Mouse (Mus musculus) C2C12 (cell line): ENCODE measurements around the gene Nmur2. TPM values are rescaled to one million over a fixed set of nuclear protein-coding genes. Genes with fewer than 3 reads are reported as not detected.

ENCODE experiments used
- H3K27me3 ChIP-seq: one replicate; pipeline ENCODE4 v1.6.1; 2011; ENCODE audit not compliant: control insufficient read depth, insufficient read depth, insufficient read length
- H3K36me3 ChIP-seq: one replicate; pipeline ENCODE4 v1.6.1; 2011; ENCODE audit not compliant: control insufficient read depth, insufficient read depth
- H3K4me3 ChIP-seq: one replicate; pipeline ENCODE4 v1.5.1; 2011; ENCODE audit warnings: mild to moderate bottlenecking, control low read depth; ENCODE audit not compliant: poor library complexity, insufficient read depth, severe bottlenecking
- H3K79me2 ChIP-seq: one replicate; pipeline ENCODE4 v1.6.1; 2011; ENCODE audit not compliant: control insufficient read depth, insufficient read depth
- H3K79me3 ChIP-seq: one replicate; pipeline ENCODE4 v1.6.1; 2011; ENCODE audit warnings: low read depth, control low read depth
- H3ac ChIP-seq: one replicate; pipeline ENCODE3; 2011; ENCODE audit warnings: low read depth; ENCODE audit not compliant: control insufficient read depth, insufficient read length
- CEBPB ChIP-seq: IDR thresholded peaks from one replicate; pipeline ENCODE4 v1.6.1; 2011; ENCODE audit warnings: low read depth, mild to moderate bottlenecking, control low read depth, moderate library complexity
- CTCF ChIP-seq: IDR thresholded peaks from one replicate; pipeline ENCODE4 v1.5.1; 2011; ENCODE audit not compliant: control insufficient read depth, insufficient read depth, insufficient read length
- FOSL1 ChIP-seq: IDR thresholded peaks from one replicate; pipeline ENCODE4 v1.8.0; 2011; ENCODE audit warnings: mild to moderate bottlenecking, low read length; ENCODE audit not compliant: poor library complexity, insufficient read depth, severe bottlenecking
- MAX ChIP-seq: IDR thresholded peaks from one replicate; pipeline ENCODE4 v1.6.1; 2011; ENCODE audit warnings: mild to moderate bottlenecking, control low read depth
- MYOD1 ChIP-seq: IDR thresholded peaks from one replicate; pipeline ENCODE4 v1.6.1; 2011; ENCODE audit warnings: low read depth; ENCODE audit not compliant: control insufficient read depth, insufficient read length
- MYOG ChIP-seq: IDR thresholded peaks from one replicate; pipeline ENCODE4 v1.6.1; 2011; ENCODE audit not compliant: control insufficient read depth, insufficient read length; ENCODE audit errors: extremely low read depth
- USF1 ChIP-seq: IDR thresholded peaks from one replicate; pipeline ENCODE4 v1.6.1; 2011; ENCODE audit warnings: low read depth, mild to moderate bottlenecking, control low read depth, moderate library complexity
- long read RNA-seq, 2 experiments: library from polyadenylated mRNA; unstranded; transcript quantifications; one replicate each; pipeline ENCODE4 v2.0.0; 2019 to 2020
- polyA plus RNA-seq: library from polyadenylated mRNA; unstranded; fragments of >200 nt; fragmentation: generic; extraction: Trizol; gene quantifications from one replicate; pipeline ENCODE4 v1.2.1, GENCODE M21; 2012; ENCODE audit warnings: missing spikeins

Nmur2 gene
- polyA plus RNA-seq: not detected
- long read RNA-seq, experiment 1: 0 reads
- long read RNA-seq, experiment 2: 0 reads

DNA sequence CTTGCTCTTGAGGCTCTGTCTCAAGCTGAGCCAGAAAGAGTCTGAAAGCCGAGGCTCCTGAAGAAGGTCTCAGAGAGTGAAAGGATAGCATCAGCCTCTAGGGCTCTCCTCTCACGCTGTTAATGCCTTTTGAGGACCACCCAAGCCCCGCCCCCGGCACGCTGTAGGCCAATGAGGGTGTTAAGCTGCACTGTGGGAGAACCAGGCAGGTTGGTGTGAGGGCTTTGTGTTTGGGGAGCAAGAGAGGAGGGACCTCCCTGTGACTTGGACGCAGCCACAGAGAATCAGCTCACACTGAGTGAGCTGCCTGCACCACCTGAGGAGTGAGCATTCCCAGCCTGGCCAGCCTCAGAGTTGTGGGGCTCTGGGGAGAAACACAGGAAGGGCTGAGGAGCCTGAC is at the start of gene Nmur2:
TSS of gene Nmur2 (minus strand) at position 94 of the 400 bp plus-strand sequence.
- no peak within 1 kb of the TSS for H3ac ChIP-seq
- H3K27me3 ChIP-seq: no peaks in the 10 kb centered on the region
- no peaks in the 10 kb centered on the region for H3K79me2 ChIP-seq
- TF ChIP-seq USF1 (no peak), FOSL1 (no peak), MYOD1 (no peak), CTCF (no peak), MYOG (no peak), CEBPB (no peak), MAX (no peak)
- H3K4me3 ChIP-seq: no peak within 1 kb of the TSS
- H3K36me3 ChIP-seq: no peaks in the 10 kb centered on the region
- H3K79me3 ChIP-seq: no peaks in the 10 kb centered on the region

DNA sequence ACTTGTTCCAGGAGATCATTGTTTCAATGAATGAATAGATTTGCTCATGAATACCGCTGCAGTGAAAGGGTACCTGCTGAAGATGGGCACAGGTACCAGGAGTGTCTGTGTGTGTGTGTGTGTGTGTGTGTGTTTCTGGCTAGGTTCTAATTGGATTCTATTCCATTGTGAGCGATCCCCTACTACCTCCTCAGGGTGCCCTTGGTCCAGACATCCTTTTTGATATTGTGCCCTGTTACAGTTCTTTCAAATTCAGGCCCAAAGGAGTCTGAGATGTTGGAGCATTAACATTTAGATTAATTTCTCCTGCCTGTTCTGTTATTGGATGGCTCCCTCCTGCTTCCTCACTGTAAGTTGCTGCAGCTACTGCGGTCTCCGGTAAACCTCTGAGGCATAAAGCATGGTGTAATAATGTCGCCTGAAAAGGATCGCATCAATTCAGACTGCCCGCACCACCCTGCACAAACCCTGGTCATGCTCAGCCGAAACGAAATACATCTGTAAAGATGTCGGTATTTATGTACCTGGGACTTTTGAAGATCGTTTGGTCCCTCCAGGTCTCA is 48.4 kb upstream of the Nmur2 start:
- TF ChIP-seq CTCF (no peak), FOSL1 (no peak), MAX (no peak), USF1 (no peak), MYOG (no peak), CEBPB (no peak), MYOD1 (no peak)
- H3ac ChIP-seq: no peak overlapping the region
- no peaks in the 10 kb centered on the region for H3K36me3 ChIP-seq
- peaks cover 3% of the 10 kb centered on the region for H3K27me3 ChIP-seq
- no peaks in the 10 kb centered on the region for H3K79me3 ChIP-seq
- no peaks in the 10 kb centered on the region for H3K79me2 ChIP-seq
- no peak overlapping the region for H3K4me3 ChIP-seq

DNA sequence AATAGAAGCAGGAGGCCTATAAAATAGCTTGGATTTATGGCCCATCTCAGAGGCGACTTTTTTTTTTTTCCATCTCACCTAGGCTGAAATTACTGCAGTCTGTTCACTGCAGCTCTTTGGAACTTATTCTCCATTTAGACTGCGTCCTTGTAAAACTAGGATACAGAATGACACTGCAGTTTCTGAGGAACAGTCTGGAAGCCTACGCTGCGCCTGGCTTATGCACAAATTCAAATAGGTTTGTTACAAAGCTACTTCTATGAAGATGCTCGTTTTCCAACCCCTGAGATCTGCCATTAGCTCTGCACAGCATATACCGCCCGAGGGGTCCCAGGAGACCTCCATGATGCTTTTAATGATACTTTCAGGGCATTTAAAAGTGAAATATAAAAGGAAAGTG is 31.3 kb upstream of the Nmur2 start:
- Histone ChIP-seq H3K36me3 (no peaks in the 10 kb centered on the region), H3K79me2 (no peaks in the 10 kb centered on the region), H3K4me3 (no peak overlapping the region), H3ac (no peak overlapping the region), H3K79me3 (no peaks in the 10 kb centered on the region), H3K27me3 (peaks cover 4% of the 10 kb centered on the region)
- no peak for TF ChIP-seq MYOD1

DNA sequence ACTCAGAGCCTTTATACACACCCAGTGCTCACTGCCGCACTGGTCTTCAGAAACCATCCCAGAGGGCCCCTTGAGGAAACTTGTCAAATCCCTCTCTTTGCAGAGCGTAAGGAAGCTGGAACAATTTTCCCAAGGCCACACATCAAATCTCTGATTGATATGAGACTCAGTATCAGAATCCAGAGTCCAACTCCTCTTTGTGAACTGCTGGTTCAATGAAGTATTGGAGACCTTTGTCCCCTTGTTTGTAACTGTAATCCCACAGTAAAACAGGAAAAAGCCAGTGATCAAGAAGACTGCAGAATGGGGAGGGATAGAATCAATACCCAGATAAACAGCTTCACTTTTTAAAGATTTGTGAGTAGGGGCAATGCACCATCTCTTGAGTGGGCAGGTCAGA is 28.8 kb upstream of the Nmur2 start:
- Histone ChIP-seq H3K36me3 (no peaks in the 10 kb centered on the region), H3K27me3 (peaks cover 4% of the 10 kb centered on the region), H3K79me2 (no peaks in the 10 kb centered on the region), H3K4me3 (no peak overlapping the region), H3ac (no peak overlapping the region), H3K79me3 (no peaks in the 10 kb centered on the region)
- TF ChIP-seq MYOD1 (no peak), MAX (no peak), FOSL1 (no peak), CTCF (no peak), CEBPB (no peak), USF1 (no peak), MYOG (no peak)

DNA sequence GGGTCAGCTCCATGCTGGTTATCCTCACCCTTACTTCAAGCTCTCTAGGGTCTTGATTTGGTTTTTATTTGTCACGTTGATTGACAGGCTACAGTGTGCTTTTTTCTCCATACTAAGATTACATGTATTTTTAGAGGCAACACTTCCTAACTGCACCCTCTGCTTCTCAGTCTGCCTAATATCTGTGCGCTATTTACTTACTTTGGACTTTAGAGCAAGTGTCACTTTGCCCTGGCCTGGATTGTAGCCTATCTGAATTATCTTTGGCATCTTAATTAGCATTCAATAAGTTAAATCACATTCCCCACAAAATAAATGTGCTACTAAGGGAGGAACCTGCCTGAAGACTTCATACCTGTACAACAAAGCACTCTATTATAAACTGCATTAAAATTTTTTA is 24.3 kb upstream of the Nmur2 start:
- Histone ChIP-seq H3K27me3 (no peaks in the 10 kb centered on the region), H3K79me2 (no peaks in the 10 kb centered on the region), H3ac (no peak overlapping the region), H3K79me3 (no peaks in the 10 kb centered on the region), H3K36me3 (no peaks in the 10 kb centered on the region), H3K4me3 (no peak overlapping the region)
- TF ChIP-seq CTCF (no peak), MYOD1 (no peak), USF1 (no peak), FOSL1 (no peak), CEBPB (no peak), MYOG (no peak), MAX (no peak)

DNA sequence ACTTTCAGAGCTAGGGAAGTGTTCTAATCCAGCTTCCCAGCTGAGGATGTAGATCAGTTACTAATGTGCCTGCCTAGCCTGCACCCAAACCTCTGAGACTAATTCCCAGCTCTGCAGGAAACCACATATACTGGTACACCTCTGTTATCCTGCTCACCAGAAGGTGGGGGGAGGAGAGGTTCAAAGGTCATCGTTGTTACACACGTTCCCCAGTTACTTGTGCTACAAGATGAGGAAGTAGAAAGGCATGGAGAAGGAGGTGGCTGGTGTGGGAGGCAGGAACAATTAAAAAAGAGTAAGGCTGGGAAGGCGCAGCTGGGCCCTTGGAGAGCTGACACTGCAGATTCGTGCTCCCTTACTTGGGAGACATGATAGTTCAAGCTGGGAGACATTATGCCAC is 23.8 kb upstream of the Nmur2 start:
- H3K36me3 ChIP-seq: no peaks in the 10 kb centered on the region
- H3K27me3 ChIP-seq: no peaks in the 10 kb centered on the region
- H3K4me3 ChIP-seq: no peak overlapping the region
- no peaks in the 10 kb centered on the region for H3K79me2 ChIP-seq
- TF ChIP-seq USF1 (no peak), CTCF (no peak), CEBPB (no peak), FOSL1 (no peak), MAX (no peak), MYOG (no peak), MYOD1 (no peak)
- no peaks in the 10 kb centered on the region for H3K79me3 ChIP-seq
- no peak overlapping the region for H3ac ChIP-seq
